ENCODE assay signal across 12 mouse cellular contexts in the genomic region with DNA sequence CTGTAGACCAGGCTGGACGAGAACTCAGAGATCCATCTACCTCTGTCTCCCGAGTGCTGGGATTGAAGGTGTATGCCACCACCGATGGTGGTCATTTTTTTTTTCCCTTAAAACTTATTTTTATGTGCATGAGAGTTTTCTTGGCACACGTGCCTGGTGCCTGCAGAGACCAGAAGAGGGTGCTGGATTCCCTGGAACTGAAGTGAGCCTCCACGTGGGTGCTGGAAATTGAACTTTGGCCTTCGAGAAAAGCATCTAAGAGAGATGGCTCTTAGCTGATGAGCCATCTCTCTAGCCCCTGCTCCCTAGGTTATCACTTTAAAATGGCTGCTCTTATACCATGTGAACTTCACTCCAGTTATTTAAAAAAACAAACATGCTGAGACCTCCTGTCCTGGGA.
"Had no signal": no experiment of that assay in that cellular context is flagged by ENCODE, and none has a peak within 500 bp of the region (broad histone marks: within the 10 kb centered on the region; RNA-seq: fewer than 3 reads in every experiment).

No protein-coding gene starts in this region.

- H3K4me1 ChIP-seq: hindbrain, embryonic 15.5 days; liver, embryonic 15.5 days; stomach, embryonic 15.5 days had no signal

- H3K4me3 ChIP-seq: hindbrain, embryonic 15.5 days; limb, embryonic 12.5 days; liver, embryonic 15.5 days; midbrain, embryonic 13.5 days; stomach, embryonic 15.5 days had no signal

- H3K27ac ChIP-seq: hindbrain, embryonic 15.5 days; limb, embryonic 12.5 days; liver, embryonic 15.5 days; midbrain, embryonic 13.5 days; stomach, embryonic 15.5 days had no signal

- H3K36me3 ChIP-seq: hindbrain, embryonic 15.5 days; limb, embryonic 12.5 days; liver, embryonic 15.5 days; midbrain, embryonic 13.5 days; stomach, embryonic 15.5 days had no signal

- DNase-seq: layer of hippocampus, adult 9-11 months; layer of hippocampus, postnatal 36 days; liver; lung, adult 2 months; lung, postnatal 36 days; right cerebral cortex, postnatal 14 days; thymus, postnatal 36 days had no signal

- H3K27me3 ChIP-seq: hindbrain, embryonic 15.5 days; midbrain, embryonic 13.5 days; stomach, embryonic 15.5 days had no signal
